Mouse (Mus musculus): ENCODE measurements around the gene Ear10. TPM values are rescaled to one million over a fixed set of nuclear protein-coding genes. Genes with fewer than 3 reads are reported as not detected.

Gene Ear10
- total RNA-seq, 2 experiments from 2014 or later, result not detected

Other genes with a start within 250 kb of the Ear10 start
- not detected for gene Gm8165, start 246.4 kb downstream of the Ear10 start, total RNA-seq (2021)
- under 1 TPM in 1 of 2 experiments, not detected in 1; 0.27 TPM for gene Gm7324, start 225.7 kb downstream of the Ear10 start, total RNA-seq (2021)
- gene Gm16506, start 196.1 kb downstream of the Ear10 start, total RNA-seq (2021), result not detected
- not detected for gene Gm6526, start 175.7 kb downstream of the Ear10 start, total RNA-seq (2021)
- not detected for gene Gm8180, start 138.8 kb downstream of the Ear10 start, total RNA-seq (2021)
- gene Ear1, start 48.0 kb downstream of the Ear10 start, total RNA-seq (2021), result not detected
- under 1 TPM; 0.20 to 0.28 TPM for gene Gm8113, start 1.8 kb upstream of the Ear10 start, total RNA-seq (2021)
- gene Ang5, start 33.5 kb upstream of the Ear10 start, total RNA-seq (2021), result not detected
- not detected for gene Ang6, start 78.7 kb upstream of the Ear10 start, total RNA-seq (2021)
- under 1 TPM; 0.76 to 0.89 TPM for gene Ear2, start 179.1 kb upstream of the Ear10 start, total RNA-seq (2021)
- not detected for gene Gm3327, start 200.3 kb upstream of the Ear10 start, total RNA-seq (2021)

Data from gastrocnemius, postnatal 36 days (tissue).